Mouse (Mus musculus): ENCODE measurements around the gene Fgf13.

The Fgf13 gene

GRCm38 (mm10) chrX:59567695-59568431 is at the start of gene Fgf13:
Gene Fgf13 (minus strand): TSS chrX:59568071.
- in situ Hi-C loops (cut with MboI, MseI) = no loop called here

GRCm38 (mm10) chrX:59606535-59606934 is 38.7 kb upstream of the Fgf13 start:
- in situ Hi-C loops (cut with MboI, MseI) = no loop called here

- in situ Hi-C loops (cut with MboI, MseI) = no loop called here
Measured at GRCm38 (mm10) chrX:59589050-59589449, 21.2 kb upstream of the Fgf13 start.

GRCm38 (mm10) chrX:59585508-59586186 is 17.8 kb upstream of the Fgf13 start:
- in situ Hi-C loops (cut with MboI, MseI) = no loop called here

GRCm38 (mm10) chrX:59584034-59584433 is 16.2 kb upstream of the Fgf13 start:
- in situ Hi-C loops (cut with MboI, MseI) = no loop called here

- in situ Hi-C loops (cut with MboI, MseI) = no loop called here
Measured at GRCm38 (mm10) chrX:59566826-59567694, 811 bp downstream of the Fgf13 start.

- in situ Hi-C loops (cut with MboI, MseI) = no loop called here
Measured at GRCm38 (mm10) chrX:59566017-59566679, 1.7 kb downstream of the Fgf13 start.

- in situ Hi-C loops (cut with MboI, MseI) = no loop called here
Measured at GRCm38 (mm10) chrX:59547931-59548330, 19.9 kb downstream of the Fgf13 start.

GRCm38 (mm10) chrX:59508273-59508672 is 59.6 kb downstream of the Fgf13 start:
- in situ Hi-C loops (cut with MboI, MseI) = no loop called here

GRCm38 (mm10) chrX:59493388-59493787 is 74.5 kb downstream of the Fgf13 start:
- in situ Hi-C loops (cut with MboI, MseI) = no loop called here

GRCm38 (mm10) chrX:59485426-59485825 is 82.4 kb downstream of the Fgf13 start:
- in situ Hi-C loops (cut with MboI, MseI) = loop anchor here (5.0 kb wide), 1 partner anchor 48 kb away; no protein-coding TSS in a partner anchor

GRCm38 (mm10) chrX:59402596-59403285 is 165.1 kb downstream of the Fgf13 start:
- in situ Hi-C loops (cut with MboI, MseI) = no loop called here

- in situ Hi-C loops (cut with MboI, MseI) = no loop called here
Measured at GRCm38 (mm10) chrX:59290916-59291411, 276.9 kb downstream of the Fgf13 start.

GRCm38 (mm10) chrX:59251576-59251975 is 316.3 kb downstream of the Fgf13 start:
- in situ Hi-C loops (cut with MboI, MseI) = no loop called here

- in situ Hi-C loops (cut with MboI, MseI) = no loop called here
Measured at GRCm38 (mm10) chrX:59243752-59244151, 324.1 kb downstream of the Fgf13 start.

GRCm38 (mm10) chrX:59243176-59243575 is 324.7 kb downstream of the Fgf13 start:
- in situ Hi-C loops (cut with MboI, MseI) = no loop called here

- in situ Hi-C loops (cut with MboI, MseI) = no loop called here
Measured at GRCm38 (mm10) chrX:59241460-59241747, 326.5 kb downstream of the Fgf13 start.

GRCm38 (mm10) chrX:59240683-59241459 is 327.0 kb downstream of the Fgf13 start:
- in situ Hi-C loops (cut with MboI, MseI) = no loop called here

- in situ Hi-C loops (cut with MboI, MseI) = no loop called here
Measured at GRCm38 (mm10) chrX:59220675-59221074, 347.2 kb downstream of the Fgf13 start.

- in situ Hi-C loops (cut with MboI, MseI) = no loop called here
Measured at GRCm38 (mm10) chrX:59201146-59201545, 366.7 kb downstream of the Fgf13 start.

Measured in T-helper 1 cell (primary cell).